Mouse (Mus musculus) myocyte (in vitro differentiated cells): Measurements from ENCODE around the gene Col4a1. TPM values are rescaled to one million over a fixed set of nuclear protein-coding genes. Genes with fewer than 3 reads are reported as not detected.

ENCODE experiments used
- H3K27me3 ChIP-seq: one replicate; pipeline ENCODE4 v1.6.1; 2011; ENCODE audit not compliant: control insufficient read depth, insufficient read depth, insufficient read length
- H3K36me3 ChIP-seq: one replicate; pipeline ENCODE4 v1.6.1; 2011; ENCODE audit not compliant: control insufficient read depth, insufficient read depth
- H3K4me2 ChIP-seq: one replicate; pipeline ENCODE4 v1.6.1; 2011; ENCODE audit warnings: low read depth, control low read depth
- H3K4me3 ChIP-seq: one replicate; pipeline ENCODE4 v1.5.1; 2011; ENCODE audit warnings: mild to moderate bottlenecking, control low read depth, moderate library complexity
- H3K79me2 ChIP-seq: one replicate; pipeline ENCODE4 v1.6.1; 2011; ENCODE audit not compliant: control insufficient read depth, insufficient read depth
- H3ac ChIP-seq: one replicate; pipeline ENCODE4 v1.6.1; 2011; ENCODE audit not compliant: control insufficient read depth, insufficient read length
- CEBPB ChIP-seq: IDR thresholded peaks from 2 replicates; pipeline ENCODE4 v1.6.1; 2011; ENCODE audit warnings: mild to moderate bottlenecking, moderate library complexity; ENCODE audit not compliant: poor library complexity, insufficient read depth, severe bottlenecking
- E2F4 ChIP-seq: IDR thresholded peaks from one replicate; pipeline ENCODE4 v1.6.1; 2011; ENCODE audit warnings: mild to moderate bottlenecking, control low read depth, moderate library complexity; ENCODE audit not compliant: insufficient read depth
- MAX ChIP-seq: IDR thresholded peaks from one replicate; pipeline ENCODE4 v1.6.1; 2011; ENCODE audit warnings: low read depth, mild to moderate bottlenecking, control low read depth
- MYOD1 ChIP-seq, 3 experiments: IDR thresholded peaks; one replicate each; pipeline ENCODE4 v1.6.1; 2011; ENCODE audit warnings: control low read depth in 2 of 3, low read depth in 2 of 3, mild to moderate bottlenecking in 2 of 3, moderate library complexity in 1 of 3; ENCODE audit not compliant: insufficient read length in 2 of 3, control insufficient read depth in 1 of 3
- MYOG ChIP-seq, 3 experiments: IDR thresholded peaks; one replicate each; pipeline ENCODE4 v1.6.1; 2011; ENCODE audit warnings: control low read depth in 2 of 3, low read depth in 2 of 3, mild to moderate bottlenecking in 2 of 3; ENCODE audit not compliant: insufficient read length in 2 of 3, control insufficient read depth in 1 of 3, insufficient read depth in 1 of 3
- POLR2A ChIP-seq: IDR thresholded peaks from one replicate; pipeline ENCODE4 v1.6.1; 2011; ENCODE audit warnings: low read depth, mild to moderate bottlenecking, control low read depth, moderate library complexity; ENCODE audit not compliant: insufficient read length
- POLR2AphosphoS2 ChIP-seq: IDR thresholded peaks from one replicate; pipeline ENCODE4 v1.6.1; 2011; ENCODE audit warnings: low read depth, control low read depth; ENCODE audit not compliant: insufficient read length
- REST ChIP-seq: IDR thresholded peaks from one replicate; pipeline ENCODE4 v1.6.1; 2011; ENCODE audit warnings: mild to moderate bottlenecking, control low read depth, moderate library complexity; ENCODE audit not compliant: insufficient read depth, insufficient read length
- SRF ChIP-seq: IDR thresholded peaks from one replicate; pipeline ENCODE4 v1.6.1; 2011; ENCODE audit warnings: low read depth; ENCODE audit not compliant: control insufficient read depth, insufficient read length
- TCF12 ChIP-seq: IDR thresholded peaks from one replicate; pipeline ENCODE4 v1.6.1; 2011; ENCODE audit warnings: mild to moderate bottlenecking, control low read depth; ENCODE audit not compliant: poor library complexity, insufficient read depth, severe bottlenecking
- TCF3 ChIP-seq: IDR thresholded peaks from one replicate; pipeline ENCODE4 v1.6.1; 2011; ENCODE audit warnings: low read depth, control low read depth; ENCODE audit not compliant: insufficient read length
- USF1 ChIP-seq: IDR thresholded peaks from one replicate; pipeline ENCODE4 v1.6.1; 2011; ENCODE audit warnings: low read depth, mild to moderate bottlenecking, control low read depth, moderate library complexity
- polyA plus RNA-seq: library from polyadenylated mRNA; unstranded; fragments of >200 nt; fragmentation: generic; extraction: Trizol; gene quantifications from one replicate; pipeline ENCODE4 v1.2.1, GENCODE M21; 2012; ENCODE audit warnings: missing spikeins

Gene Col4a1
- polyA plus RNA-seq, 1 experiment, result 34.8 TPM

DNA sequence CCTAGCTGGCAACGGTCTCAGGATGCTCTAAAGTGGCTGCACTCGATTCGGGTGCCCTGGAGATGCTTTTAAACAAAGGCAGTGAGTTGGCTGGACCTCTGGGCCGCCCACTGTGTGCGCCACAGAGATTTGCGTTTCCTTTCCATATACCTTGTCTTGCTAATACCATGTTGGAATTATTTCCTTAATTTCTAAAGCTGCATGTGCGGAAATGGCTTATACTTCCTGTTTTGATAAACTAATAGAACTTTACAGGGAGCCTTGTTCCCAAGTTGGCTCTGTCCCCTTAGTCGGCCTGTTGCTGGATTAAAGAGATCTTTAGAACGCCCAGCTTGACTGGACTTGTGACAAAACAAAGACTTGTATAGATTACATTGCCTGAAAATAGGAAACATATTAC lies 35.1 kb upstream of the Col4a1 start:
- Histone ChIP-seq H3K4me2 (no peak overlapping the region), H3ac (no peak overlapping the region), H3K27me3 (no peaks in the 10 kb centered on the region), H3K79me2 (peaks cover 5% of the 10 kb centered on the region), H3K4me3 (no peak overlapping the region), H3K36me3 (no peaks in the 10 kb centered on the region)
- no peak for TF ChIP-seq POLR2AphosphoS2
- TF ChIP-seq MYOG (IDR thresholded peaks at IDR 0.05; ENCODE audit: control insufficient read depth in 1 of 3, insufficient read depth in 1 of 3, insufficient read length in 2 of 3, low read depth in 2 of 3), result no peak
- no peak for TF ChIP-seq USF1
- TF ChIP-seq MAX, result no peak
- TF ChIP-seq TCF12, result no peak
- TF ChIP-seq MYOD1 (IDR thresholded peaks at IDR 0.05; ENCODE audit: control insufficient read depth in 1 of 3, insufficient read length in 2 of 3, low read depth in 2 of 3), result no peak
- no peak for TF ChIP-seq REST

DNA sequence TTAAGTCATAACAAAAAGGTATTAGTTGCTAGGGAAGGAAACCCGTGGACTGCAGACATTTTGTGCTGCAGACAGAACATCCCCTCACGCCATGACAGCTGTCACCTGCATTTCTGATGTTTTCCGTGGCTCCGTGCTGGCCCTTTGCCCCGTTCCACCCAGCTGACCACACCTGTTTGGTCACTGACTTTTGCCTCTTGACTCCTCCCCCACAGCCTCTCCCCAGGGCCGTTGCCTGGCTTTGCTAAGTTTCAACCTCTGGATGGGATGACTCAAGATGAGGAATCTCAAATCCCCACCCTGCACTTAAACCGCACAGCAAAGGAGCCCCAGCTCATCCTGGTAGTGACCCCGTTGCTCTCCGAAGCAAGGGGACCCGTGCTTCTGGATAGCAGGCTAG lies 33.6 kb upstream of the Col4a1 start:
- peak in 2 of 3 experiments; percentile 33 to 69 for TF ChIP-seq MYOG (IDR thresholded peaks at IDR 0.05; ENCODE audit: control insufficient read depth in 1 of 3, insufficient read depth in 1 of 3, insufficient read length in 2 of 3, low read depth in 2 of 3)
- peak in 2 of 3 experiments; percentile 61 to 91 for TF ChIP-seq MYOD1 (IDR thresholded peaks at IDR 0.05; ENCODE audit: control insufficient read depth in 1 of 3, insufficient read length in 2 of 3, low read depth in 2 of 3)
- TF ChIP-seq TCF3, result no peak
- H3ac ChIP-seq, result no peak overlapping the region
- no peaks in the 10 kb centered on the region for H3K27me3 ChIP-seq
- no peaks in the 10 kb centered on the region for H3K36me3 ChIP-seq
- no peak overlapping the region for H3K4me3 ChIP-seq
- H3K4me2 ChIP-seq, result peak overlapping the region; percentile 49
- peaks cover 5% of the 10 kb centered on the region for H3K79me2 ChIP-seq

DNA sequence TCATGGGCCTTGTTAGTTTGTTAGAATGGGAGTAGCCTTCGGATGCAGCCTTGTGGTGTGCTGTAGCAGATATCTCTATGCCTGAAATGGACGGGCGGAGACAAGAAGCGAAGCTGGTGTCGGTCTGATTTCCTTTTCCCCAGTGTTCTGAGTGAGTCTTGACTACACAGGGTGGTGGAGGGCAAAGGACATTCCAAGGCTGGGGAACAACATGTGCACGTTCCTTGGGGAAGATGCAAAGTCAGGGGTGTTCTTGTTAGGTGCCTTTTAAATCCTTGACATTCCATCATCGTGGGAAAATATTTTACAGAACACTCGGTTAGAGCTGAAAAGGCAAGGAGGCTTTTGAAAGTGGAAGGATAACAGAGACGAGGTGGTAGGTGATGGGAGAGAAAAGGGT lies 31.8 kb upstream of the Col4a1 start:
- H3K36me3 ChIP-seq, result no peaks in the 10 kb centered on the region
- no peak overlapping the region for H3K4me3 ChIP-seq
- H3K79me2 ChIP-seq, result no peaks in the 10 kb centered on the region
- TF ChIP-seq E2F4 (no peak), POLR2AphosphoS2 (no peak), MYOG (IDR thresholded peaks at IDR 0.05; ENCODE audit: control insufficient read depth in 1 of 3, insufficient read depth in 1 of 3, insufficient read length in 2 of 3, low read depth in 2 of 3) (no peak), SRF (no peak), TCF12 (no peak), TCF3 (no peak), MYOD1 (IDR thresholded peaks at IDR 0.05; ENCODE audit: control insufficient read depth in 1 of 3, insufficient read length in 2 of 3, low read depth in 2 of 3) (no peak), REST (no peak), USF1 (no peak), CEBPB (no peak)
- no peaks in the 10 kb centered on the region for H3K27me3 ChIP-seq
- no peak overlapping the region for H3K4me2 ChIP-seq
- H3ac ChIP-seq, result no peak overlapping the region

DNA sequence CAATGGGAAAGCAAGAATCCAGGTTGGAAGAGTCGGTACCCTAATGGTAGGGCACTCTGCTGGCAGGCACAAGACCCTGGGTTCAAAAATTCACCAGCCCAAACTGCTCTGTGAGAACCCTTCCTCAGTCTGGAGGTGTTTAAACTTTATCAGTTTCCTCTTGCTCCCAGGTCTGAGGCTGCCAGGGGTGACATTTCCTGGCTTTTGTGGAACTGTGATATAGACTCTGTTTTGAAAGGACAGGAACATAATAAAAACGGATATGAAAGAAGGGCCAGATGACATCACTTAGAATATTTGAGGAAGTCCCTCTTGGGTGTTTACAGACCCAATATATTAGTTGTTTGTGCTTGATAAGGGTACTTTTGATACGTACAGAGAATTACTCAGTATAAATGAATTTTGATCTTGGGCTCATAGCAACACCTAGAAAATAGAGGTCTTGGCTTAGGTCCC lies 28.5 kb upstream of the Col4a1 start:
- TF ChIP-seq USF1, result no peak
- TF ChIP-seq SRF, result no peak
- no peak for TF ChIP-seq REST
- TF ChIP-seq TCF12, result no peak
- no peak for TF ChIP-seq CEBPB
- TF ChIP-seq TCF3, result no peak
- no peak overlapping the region for H3ac ChIP-seq
- no peak overlapping the region for H3K4me3 ChIP-seq
- H3K4me2 ChIP-seq, result no peak overlapping the region
- H3K79me2 ChIP-seq, result no peaks in the 10 kb centered on the region
- H3K27me3 ChIP-seq, result no peaks in the 10 kb centered on the region
- no peaks in the 10 kb centered on the region for H3K36me3 ChIP-seq

DNA sequence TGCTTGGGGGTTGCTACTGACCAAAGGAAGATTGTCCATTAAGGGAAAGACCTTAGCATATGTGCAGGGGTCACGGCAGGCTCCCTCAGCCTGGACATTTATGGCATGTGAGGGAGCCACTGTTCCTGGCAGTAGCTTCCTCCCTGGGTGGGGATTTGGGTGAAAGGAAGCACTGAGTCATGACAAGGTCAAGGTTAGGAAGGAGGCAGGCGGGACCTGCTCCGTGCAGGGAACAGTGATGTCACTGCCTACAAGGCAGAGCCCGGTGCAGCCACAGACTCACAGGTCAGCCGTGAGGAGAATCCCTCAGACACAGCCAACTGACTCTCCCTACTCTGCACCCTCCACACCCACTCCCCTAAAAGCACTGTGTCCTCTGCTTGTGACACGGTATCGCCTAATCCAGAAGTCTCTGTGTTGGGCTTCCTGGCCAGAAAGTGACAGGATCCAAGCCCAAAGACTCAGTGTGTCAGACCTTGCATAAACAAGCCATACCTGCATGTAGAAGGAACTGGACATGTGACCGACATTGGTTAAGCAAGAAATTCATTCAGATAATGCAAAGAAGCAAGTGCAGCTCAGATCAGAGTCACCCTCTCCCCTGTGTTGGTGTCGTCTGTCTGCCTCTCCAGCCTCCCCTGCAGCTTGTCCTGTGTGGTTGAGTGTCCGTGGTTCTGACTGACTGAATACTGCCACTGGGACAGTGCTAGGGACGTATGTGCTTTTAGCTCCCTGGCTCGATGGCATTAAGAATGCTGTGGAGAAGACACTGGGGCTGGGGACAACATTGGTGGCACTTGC lies 27.9 kb upstream of the Col4a1 start:
- no peak for TF ChIP-seq TCF12
- no peak for TF ChIP-seq CEBPB
- TF ChIP-seq TCF3, result no peak
- no peak for TF ChIP-seq SRF
- TF ChIP-seq REST, result no peak
- TF ChIP-seq POLR2AphosphoS2, result no peak
- no peak for TF ChIP-seq MYOD1 (IDR thresholded peaks at IDR 0.05; ENCODE audit: control insufficient read depth in 1 of 3, insufficient read length in 2 of 3, low read depth in 2 of 3)
- TF ChIP-seq USF1, result no peak
- TF ChIP-seq MAX, result no peak
- TF ChIP-seq E2F4, result no peak
- no peak for TF ChIP-seq POLR2A
- no peak for TF ChIP-seq MYOG (IDR thresholded peaks at IDR 0.05; ENCODE audit: control insufficient read depth in 1 of 3, insufficient read depth in 1 of 3, insufficient read length in 2 of 3, low read depth in 2 of 3)
- Histone ChIP-seq H3K27me3 (no peaks in the 10 kb centered on the region), H3ac (no peak overlapping the region), H3K4me2 (peak overlapping the region; percentile 30), H3K79me2 (no peaks in the 10 kb centered on the region), H3K36me3 (no peaks in the 10 kb centered on the region), H3K4me3 (no peak overlapping the region)
